Mouse (Mus musculus) MEL (cell line): ENCODE data around the gene Atp11b. TPM values are rescaled to one million over a fixed set of nuclear protein-coding genes. Genes with fewer than 3 reads are reported as not detected.

Experiments
- DNase-seq: peaks from one replicate; pipeline ENCODE4 v3.0.0; 2011; ENCODE audit warnings: low read depth, low spot score
- H3K27ac ChIP-seq: 2 replicates; pipeline ENCODE4 v1.5.1; 2012; ENCODE audit warnings: low read depth, mild to moderate bottlenecking, control low read depth, low read length, moderate library complexity; ENCODE audit not compliant: control insufficient read depth
- H3K27me3 ChIP-seq, 2 experiments: fragments of 150-350 bp in 1 of 2; sonication (generic) in 1 of 2; 2 replicates each; pipeline ENCODE4 v1.6.1; 2012; ENCODE audit warnings: low read length in 2 of 2, mild to moderate bottlenecking in 2 of 2, improper control_type of control experiment in 1 of 2, moderate library complexity in 1 of 2; ENCODE audit not compliant: insufficient read depth in 2 of 2, control insufficient read depth in 1 of 2
- H3K36me3 ChIP-seq, 2 experiments: 2 replicates each; pipeline ENCODE4 v1.6.1; 2012 to 2014; ENCODE audit warnings: low read length in 2 of 2, improper control_type of control experiment in 1 of 2, inconsistent platforms in 1 of 2, mild to moderate bottlenecking in 1 of 2; ENCODE audit not compliant: insufficient read depth in 2 of 2, control insufficient read depth in 1 of 2
- H3K4me1 ChIP-seq, 2 experiments: fragments of 150-350 bp in 1 of 2; sonication (generic) in 1 of 2; 2 replicates each; pipeline ENCODE4 v1.6.1; 2012; ENCODE audit warnings: low read length in 2 of 2, improper control_type of control experiment in 1 of 2, mild to moderate bottlenecking in 1 of 2; ENCODE audit not compliant: insufficient read depth in 2 of 2, control insufficient read depth in 1 of 2
- H3K4me3 ChIP-seq, 2 experiments: fragments of 150-350 bp in 1 of 2; sonication (generic) in 1 of 2; 2 replicates each; pipeline ENCODE4 v1.5.1; 2012; ENCODE audit warnings: low read depth in 2 of 2, low read length in 2 of 2, mild to moderate bottlenecking in 2 of 2, moderate library complexity in 2 of 2, control low read depth in 1 of 2, improper control_type of control experiment in 1 of 2; ENCODE audit not compliant: control insufficient read depth in 1 of 2, insufficient read depth in 1 of 2
- H3K79me2 ChIP-seq: 2 replicates; pipeline ENCODE4 v1.6.1; 2012; ENCODE audit warnings: mild to moderate bottlenecking, low read length, moderate library complexity; ENCODE audit not compliant: control insufficient read depth, poor library complexity, insufficient read depth
- H3K9ac ChIP-seq: 2 replicates; pipeline ENCODE4 v1.6.1; 2012; ENCODE audit warnings: low read depth, mild to moderate bottlenecking, control low read depth, low read length, moderate library complexity; ENCODE audit not compliant: control insufficient read depth, poor library complexity, severe bottlenecking
- H3K9me3 ChIP-seq: fragments of 150-350 bp; sonication (generic); replicated peaks from 2 replicates; pipeline ENCODE4 v1.6.1; 2012; ENCODE audit warnings: mild to moderate bottlenecking, low read length, improper control_type of control experiment, moderate library complexity; ENCODE audit not compliant: insufficient read depth
- CHD2 ChIP-seq: IDR thresholded peaks from 2 replicates; pipeline ENCODE4 v1.6.1; 2011; ENCODE audit warnings: low read length, improper control_type of control experiment
- CTCF ChIP-seq, 3 experiments: IDR thresholded peaks in 2 of 3; conservative IDR thresholded peaks in 1 of 3; 2 replicates each; pipeline ENCODE4 v1.5.1; 2011 to 2012; ENCODE audit warnings: low read length in 3 of 3, low read depth in 2 of 3, mild to moderate bottlenecking in 2 of 3, improper control_type of control experiment in 1 of 3, inconsistent platforms in 1 of 3, mixed read lengths in 1 of 3, moderate library complexity in 1 of 3; ENCODE audit not compliant: control insufficient read depth in 1 of 3, insufficient read depth in 1 of 3, poor library complexity in 1 of 3, severe bottlenecking in 1 of 3
- E2F4 ChIP-seq: IDR thresholded peaks from 2 replicates; pipeline ENCODE4 v1.6.1; 2011; ENCODE audit warnings: low read depth, low read length, improper control_type of control experiment, borderline replicate concordance
- EP300 ChIP-seq, 2 experiments: IDR thresholded peaks; 2 replicates each; pipeline ENCODE4 v1.6.1; 2011; ENCODE audit warnings: improper control_type of control experiment in 2 of 2, low read length in 2 of 2, low read depth in 1 of 2, mild to moderate bottlenecking in 1 of 2
- HCFC1 ChIP-seq: IDR thresholded peaks from 2 replicates; pipeline ENCODE4 v1.6.1; 2012; ENCODE audit warnings: low read depth, mild to moderate bottlenecking, inconsistent platforms, low read length, improper control_type of control experiment, moderate library complexity
- JUND ChIP-seq: IDR thresholded peaks from 2 replicates; pipeline ENCODE4 v1.6.1; 2011; ENCODE audit warnings: low read depth, mild to moderate bottlenecking, improper control_type of control experiment, low read length
- KAT2A ChIP-seq: conservative IDR thresholded peaks from 2 replicates; pipeline ENCODE4 v1.6.1; 2012; ENCODE audit warnings: low read depth, low read length, improper control_type of control experiment, inconsistent platforms
- MAFK ChIP-seq: IDR thresholded peaks from 2 replicates; pipeline ENCODE4 v1.6.1; 2011; ENCODE audit warnings: low read depth, mild to moderate bottlenecking, low read length, improper control_type of control experiment, borderline replicate concordance
- MAX ChIP-seq: IDR thresholded peaks from 2 replicates; pipeline ENCODE4 v1.6.1; 2011; ENCODE audit warnings: low read length, improper control_type of control experiment
- MAZ ChIP-seq: IDR thresholded peaks from 2 replicates; pipeline ENCODE4 v1.6.1; 2012; ENCODE audit warnings: low read depth, mild to moderate bottlenecking, inconsistent platforms, low read length, improper control_type of control experiment
- MYC ChIP-seq: IDR thresholded peaks from 2 replicates; pipeline ENCODE4 v1.6.1; 2011; ENCODE audit warnings: low read depth, mild to moderate bottlenecking, low read length, improper control_type of control experiment, moderate library complexity
- NELFE ChIP-seq: IDR thresholded peaks from 2 replicates; pipeline ENCODE4 v1.6.1; 2011; ENCODE audit warnings: low read depth, low read length, improper control_type of control experiment
- NRF1 ChIP-seq: IDR thresholded peaks from 2 replicates; pipeline ENCODE4 v1.6.1; 2014; ENCODE audit warnings: low read depth, mild to moderate bottlenecking, inconsistent platforms, low read length, improper control_type of control experiment, moderate library complexity; ENCODE audit not compliant: poor library complexity, insufficient read depth, severe bottlenecking
- POLR2AphosphoS2 ChIP-seq: IDR thresholded peaks from 2 replicates; pipeline ENCODE4 v1.6.1; 2011; ENCODE audit warnings: low read length, improper control_type of control experiment
- POLR2AphosphoS5 ChIP-seq: IDR thresholded peaks from 2 replicates; pipeline ENCODE4 v1.6.1; 2012; ENCODE audit warnings: low read depth, borderline replicate concordance, mild to moderate bottlenecking, inconsistent platforms, low read length, moderate library complexity, mixed read lengths
- RAD21 ChIP-seq: IDR thresholded peaks from 2 replicates; pipeline ENCODE4 v1.6.1; 2011; ENCODE audit warnings: mild to moderate bottlenecking, low read depth, low read length, improper control_type of control experiment
- RCOR1 ChIP-seq: IDR thresholded peaks from 2 replicates; pipeline ENCODE4 v1.6.1; 2012; ENCODE audit warnings: low read depth, mild to moderate bottlenecking, inconsistent platforms, low read length, improper control_type of control experiment
- SIN3A ChIP-seq: IDR thresholded peaks from 2 replicates; pipeline ENCODE4 v1.6.1; 2012; ENCODE audit warnings: low read length, improper control_type of control experiment, inconsistent platforms
- SMC3 ChIP-seq: IDR thresholded peaks from 2 replicates; pipeline ENCODE4 v1.6.1; 2011; ENCODE audit warnings: low read depth, low read length, improper control_type of control experiment
- TBP ChIP-seq: IDR thresholded peaks from 2 replicates; pipeline ENCODE4 v1.8.0; 2011; ENCODE audit warnings: low read depth, low read length, improper control_type of control experiment
- TCF12 ChIP-seq: IDR thresholded peaks from 2 replicates; pipeline ENCODE4 v1.6.1; 2014; ENCODE audit warnings: low read depth, mild to moderate bottlenecking, inconsistent platforms, low read length, improper control_type of control experiment, moderate library complexity
- UBTF ChIP-seq: IDR thresholded peaks from 2 replicates; pipeline ENCODE4 v1.6.1; 2012; ENCODE audit warnings: low read depth, mild to moderate bottlenecking, inconsistent platforms, low read length, improper control_type of control experiment, moderate library complexity, borderline replicate concordance; ENCODE audit not compliant: insufficient read depth
- USF1 ChIP-seq: IDR thresholded peaks from 2 replicates; pipeline ENCODE4 v1.6.1; 2014; ENCODE audit warnings: low read depth, mild to moderate bottlenecking, inconsistent platforms, low read length, improper control_type of control experiment, moderate library complexity
- USF2 ChIP-seq, 2 experiments: IDR thresholded peaks; 2 replicates each; pipeline ENCODE4 v1.6.1; 2011 to 2012; ENCODE audit warnings: improper control_type of control experiment in 2 of 2, low read length in 2 of 2, borderline replicate concordance in 1 of 2, inconsistent platforms in 1 of 2, low read depth in 1 of 2, mild to moderate bottlenecking in 1 of 2; ENCODE audit not compliant: insufficient read depth in 1 of 2
- ZKSCAN1 ChIP-seq: IDR thresholded peaks from 2 replicates; pipeline ENCODE4 v1.6.1; 2012; ENCODE audit warnings: low read depth, mild to moderate bottlenecking, inconsistent platforms, low read length, improper control_type of control experiment, moderate library complexity
- ZMIZ1 ChIP-seq: IDR thresholded peaks from 2 replicates; pipeline ENCODE4 v1.6.1; 2012; ENCODE audit warnings: low read depth, mild to moderate bottlenecking, inconsistent platforms, low read length, improper control_type of control experiment, moderate library complexity
- polyA plus RNA-seq, 2 experiments: library from polyadenylated mRNA; stranded (reverse) in 1 of 2; unstranded in 1 of 2; fragments of >175 nt in 1 of 2; fragments of >200 nt in 1 of 2; gene quantifications; 2 replicates each; pipeline versions ENCODE4 v1.2.1 to v1.2.4; 2012; ENCODE audit warnings: low replicate concordance in 2 of 2, low read depth in 1 of 2; ENCODE audit not compliant: insufficient read length in 2 of 2, insufficient read depth in 1 of 2, missing spikeins in 1 of 2
- total RNA-seq: library from RNA; depleted of rRNA; stranded (reverse); fragments of 300-350 nt; gene quantifications from 2 replicates; pipeline ENCODE4 v1.2.3, GENCODE M21; 2012

The Atp11b gene
- total and polyA plus RNA-seq, 3 experiments: 25.9 to 57.9 (median 52.3) TPM

DNA sequence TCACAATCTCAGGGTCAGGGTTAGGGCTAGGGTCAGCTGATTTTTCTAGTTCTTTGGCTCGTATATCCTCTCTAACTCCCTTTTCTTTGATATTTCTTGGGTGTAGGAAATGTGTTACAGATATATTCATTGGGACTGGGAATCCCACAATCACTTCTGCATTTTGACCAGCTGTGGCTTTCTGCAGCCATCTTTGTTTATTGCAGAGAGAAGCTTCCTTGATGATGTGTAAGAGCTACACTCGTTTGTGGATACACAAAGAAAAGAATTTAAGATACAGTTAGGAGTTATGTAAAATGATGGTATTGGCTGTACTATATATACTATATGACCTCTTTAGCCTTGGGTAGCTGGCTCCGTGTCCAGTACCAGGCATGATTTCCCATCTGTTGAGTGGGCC lies 25.8 kb downstream of the Atp11b start:
- no peak overlapping the region for H3K27ac ChIP-seq

DNA sequence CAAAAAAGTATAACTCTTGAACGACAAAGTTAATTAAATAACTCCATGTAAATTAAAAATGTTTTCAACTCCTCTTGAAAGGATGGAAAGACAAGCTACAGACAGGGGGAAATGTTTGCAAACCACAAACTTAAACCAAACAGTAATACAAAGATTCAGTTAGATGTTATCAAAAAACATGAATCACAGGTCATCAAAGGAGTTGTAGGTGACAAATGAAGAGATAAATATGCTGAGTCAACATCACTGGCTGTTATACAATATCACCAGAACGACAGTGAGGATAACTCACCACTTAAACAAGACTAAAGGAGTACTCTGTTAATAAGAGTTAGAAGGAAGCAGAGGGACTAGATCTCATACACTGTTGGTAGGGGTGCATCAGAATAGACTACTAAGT lies 48.1 kb downstream of the Atp11b start:
- H3K9me3 ChIP-seq: no peaks in the 10 kb centered on the region
- peak; percentile 15 for DNase-seq
- no peaks in the 10 kb centered on the region for H3K79me2 ChIP-seq
- no peak overlapping the region for H3K4me3 ChIP-seq
- H3K36me3 ChIP-seq: peaks cover 6 to 50% of the 10 kb centered on the region in 2 experiments
- no peak overlapping the region for H3K9ac ChIP-seq
- H3K27ac ChIP-seq: no peak overlapping the region
- no peaks in the 10 kb centered on the region for H3K27me3 ChIP-seq
- H3K4me1 ChIP-seq: no peaks in the 10 kb centered on the region
- TF ChIP-seq MAFK: peak; percentile 77
- TF ChIP-seq TBP: no peak
- peak; percentile 32 to 35; a peak in 2 of 4 replicates for TF ChIP-seq EP300 (IDR thresholded peaks at IDR 0.05; ENCODE audit: low read depth in 1 of 2, low read length in 2 of 2)
- TF ChIP-seq USF2 (IDR thresholded peaks at IDR 0.05; ENCODE audit: borderline replicate concordance in 1 of 2, insufficient read depth in 1 of 2, low read depth in 1 of 2, low read length in 2 of 2): no peak
- TF ChIP-seq, all 39 proteins: peak for 2

More for the DNA sequence above, 25.8 kb downstream of the Atp11b start:
- Histone ChIP-seq H3K9me3 (no peaks in the 10 kb centered on the region), H3K4me1 (no peaks in the 10 kb centered on the region), H3K79me2 (peaks cover 9% of the 10 kb centered on the region), H3K9ac (no peak overlapping the region), H3K27me3 (no peaks in the 10 kb centered on the region), H3K36me3 (peaks cover 0 to 3% of the 10 kb centered on the region in 2 experiments; a peak in 2 of 4 replicates), H3K4me3 (no peak overlapping the region)
- TF ChIP-seq UBTF: no peak
- no peak for TF ChIP-seq MYC
- no peak for TF ChIP-seq SIN3A
- no peak for TF ChIP-seq NELFE
- no peak for TF ChIP-seq POLR2AphosphoS5
- no peak for TF ChIP-seq NRF1
- no peak for DNase-seq

DNA sequence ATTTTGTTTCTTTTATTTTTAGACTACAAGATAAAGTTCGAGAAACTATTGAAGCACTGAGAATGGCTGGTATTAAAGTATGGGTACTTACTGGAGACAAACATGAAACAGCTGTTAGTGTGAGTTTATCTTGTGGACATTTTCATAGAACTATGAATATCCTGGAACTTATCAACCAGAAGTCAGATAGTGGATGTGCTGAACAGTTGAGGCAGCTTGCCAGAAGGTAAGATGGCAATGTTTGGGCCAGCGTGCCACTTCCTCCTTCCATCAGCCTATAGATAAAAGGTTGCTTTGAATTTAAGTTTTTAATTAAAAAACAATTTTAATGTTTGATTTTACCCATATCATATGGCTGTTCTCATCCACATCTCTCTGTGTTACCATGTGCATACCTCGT lies 66.0 kb downstream of the Atp11b start:
- no peak overlapping the region for H3K9ac ChIP-seq
- peak; percentile 77 for DNase-seq
- TF ChIP-seq RAD21 (no peak), E2F4 (no peak), POLR2AphosphoS2 (no peak), EP300 (IDR thresholded peaks at IDR 0.05; ENCODE audit: low read depth in 1 of 2, low read length in 2 of 2) (peak; percentile 88 to 91), TCF12 (peak; percentile 89), USF1 (no peak), KAT2A (no peak), MAZ (no peak), USF2 (IDR thresholded peaks at IDR 0.05; ENCODE audit: borderline replicate concordance in 1 of 2, insufficient read depth in 1 of 2, low read depth in 1 of 2, low read length in 2 of 2) (no peak), MAX (peak; percentile 54), SIN3A (peak; percentile 95), HCFC1 (peak; percentile 61), MAFK (peak; percentile 64; the same call in 1 of the 2 replicates), ZMIZ1 (no peak), CHD2 (no peak; the same call in 1 of the 2 replicates), JUND (no peak), CTCF (IDR thresholded peaks at IDR 0.05 in 2 of 3, conservative IDR thresholded peaks at IDR 0.05 in 1 of 3; ENCODE audit: control insufficient read depth in 1 of 3, insufficient read depth in 1 of 3, low read depth in 2 of 3, low read length in 3 of 3, poor library complexity in 1 of 3, severe bottlenecking in 1 of 3) (no peak), NELFE (no peak), ZKSCAN1 (no peak), SMC3 (0 out of 2 replicates have a peak, but pooled peaks have one; percentile 5), RCOR1 (peak; percentile 74)

More for the DNA sequence above, 66.0 kb downstream of the Atp11b start:
- Histone ChIP-seq H3K4me1 (peaks cover 10 to 17% of the 10 kb centered on the region in 2 experiments), H3K9me3 (no peaks in the 10 kb centered on the region), H3K36me3 (peaks cover 0 to 18% of the 10 kb centered on the region in 2 experiments), H3K27me3 (no peaks in the 10 kb centered on the region), H3K4me3 (no peak overlapping the region), H3K79me2 (no peaks in the 10 kb centered on the region), H3K27ac (no peak overlapping the region)
